Mouse (Mus musculus) right cerebral cortex, adult 2 months (tissue): ENCODE measurements around the gene Ehd4.

Experiments used
- DNase-seq, 2 experiments: peaks; one replicate each; pipeline ENCODE4 v3.0.0; 2021 to 2022; ENCODE audit warnings: low spot score in 2 of 2

Gene Ehd4

DNA sequence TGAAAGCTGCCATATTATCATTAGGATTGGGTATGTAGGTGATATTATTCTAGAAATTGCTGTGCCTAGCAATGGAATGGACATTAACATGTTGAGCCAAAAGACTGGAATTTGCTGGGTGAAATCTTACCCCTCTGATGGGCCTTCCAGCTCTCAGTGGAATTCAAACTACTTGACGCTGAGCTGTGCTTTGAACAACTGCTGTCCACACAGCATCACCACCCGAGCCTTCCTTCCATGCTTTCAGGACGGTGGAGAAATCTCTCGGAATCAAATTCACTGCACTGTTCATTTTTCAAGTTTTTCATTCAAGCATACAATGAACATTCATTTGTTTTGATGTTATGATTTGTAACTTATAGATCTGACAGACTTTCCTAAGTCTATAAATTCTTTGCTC, 10.0 kb downstream of the Ehd4 start:
- DNase-seq, result no peak

DNA sequence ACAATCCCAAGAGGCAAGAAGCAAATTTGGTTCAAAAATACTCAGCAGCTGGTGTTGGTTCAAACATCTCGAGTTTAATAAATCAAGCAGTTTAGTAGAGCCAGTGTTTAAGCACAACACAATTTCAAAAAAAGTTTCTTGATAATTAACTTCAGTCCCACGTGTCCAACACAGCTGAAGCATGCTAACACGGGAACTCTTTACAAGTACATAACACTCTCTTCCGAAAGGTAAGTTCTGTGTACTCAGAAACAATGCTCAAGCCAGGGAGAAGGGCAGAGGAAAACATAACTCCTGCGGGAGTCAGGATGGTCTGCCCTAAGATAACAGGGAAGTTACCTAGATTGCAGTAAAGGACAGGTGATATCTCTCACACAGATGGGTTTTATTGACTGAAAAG, 12.1 kb downstream of the Ehd4 start:
- no peak for DNase-seq

DNA sequence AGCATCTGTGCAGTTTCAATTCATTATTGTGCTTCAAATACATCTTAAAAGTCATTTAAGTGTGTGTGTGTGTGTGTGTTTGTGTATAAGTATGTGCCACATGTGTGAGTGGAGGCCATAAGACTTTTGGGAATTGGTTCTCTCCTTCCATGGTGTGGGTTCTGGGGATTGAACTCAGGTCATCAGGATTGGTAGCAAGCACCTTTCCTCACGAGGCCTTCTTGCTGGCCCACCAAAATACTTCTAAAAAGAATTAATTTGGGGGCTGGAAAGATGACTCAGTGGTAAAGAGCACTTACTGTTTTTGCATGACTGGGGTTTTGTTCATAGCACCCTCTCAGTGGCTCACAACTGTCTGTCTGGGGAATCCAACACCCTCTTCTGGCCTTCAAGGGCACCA, 12.7 kb downstream of the Ehd4 start:
- no peak for DNase-seq

DNA sequence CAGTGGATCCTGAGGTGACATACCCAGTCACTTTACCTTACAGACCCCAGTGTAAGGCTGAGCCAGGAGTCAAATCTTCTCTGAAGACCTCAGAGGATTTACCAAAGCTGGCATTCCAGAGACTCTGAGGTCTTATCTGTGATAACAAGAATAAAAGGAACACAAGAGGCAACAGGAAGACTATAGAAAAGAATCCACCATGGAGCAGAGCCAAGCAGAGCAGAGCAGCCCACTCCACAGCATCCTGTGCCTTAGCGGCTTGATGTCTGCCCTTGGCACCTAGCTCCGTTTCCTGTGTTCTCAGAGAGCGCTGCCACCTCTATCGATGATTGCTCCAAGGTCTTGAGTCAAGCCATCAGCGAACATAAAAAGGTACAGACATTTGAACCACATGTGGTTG, 14.1 kb downstream of the Ehd4 start:
- no peak for DNase-seq

DNA sequence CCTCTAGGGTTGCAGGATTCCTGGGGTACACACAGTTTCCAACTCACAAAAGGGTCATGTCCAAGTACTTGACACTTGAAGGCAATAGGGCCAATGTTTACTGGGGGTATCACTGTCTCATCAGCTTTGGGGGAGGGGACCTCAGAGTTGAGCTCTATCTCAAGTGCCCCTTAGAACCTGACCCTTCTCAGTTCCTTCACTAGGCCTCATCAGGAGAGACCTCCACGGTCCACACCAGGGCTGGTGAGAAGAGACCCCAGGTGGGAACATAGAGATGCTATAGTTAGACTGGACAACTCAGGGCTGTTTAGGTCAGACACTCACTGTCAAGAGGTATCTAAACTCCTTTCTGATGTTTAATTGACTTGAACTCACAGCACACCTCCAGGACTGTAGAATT, 15.3 kb downstream of the Ehd4 start:
- no peak for DNase-seq

DNA sequence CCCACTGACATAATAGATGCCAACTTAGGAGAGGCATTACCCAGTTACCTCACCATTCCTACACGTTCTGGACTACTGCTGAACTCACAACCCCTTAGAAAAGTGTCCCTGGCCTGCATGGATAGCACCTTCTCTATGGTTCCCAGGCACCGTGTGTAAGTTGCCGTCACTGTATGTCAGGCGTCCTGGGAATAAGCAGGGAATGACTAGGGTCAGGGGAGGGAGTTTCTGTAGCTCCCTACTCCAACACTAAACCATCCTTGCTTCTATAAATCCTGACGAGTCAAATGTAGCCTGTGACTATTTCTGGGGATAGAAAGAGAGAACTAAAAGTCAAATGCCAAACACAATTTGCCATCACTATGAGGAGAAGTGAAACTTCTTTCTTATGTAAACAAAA, 17.1 kb downstream of the Ehd4 start:
- no peak for DNase-seq

DNA sequence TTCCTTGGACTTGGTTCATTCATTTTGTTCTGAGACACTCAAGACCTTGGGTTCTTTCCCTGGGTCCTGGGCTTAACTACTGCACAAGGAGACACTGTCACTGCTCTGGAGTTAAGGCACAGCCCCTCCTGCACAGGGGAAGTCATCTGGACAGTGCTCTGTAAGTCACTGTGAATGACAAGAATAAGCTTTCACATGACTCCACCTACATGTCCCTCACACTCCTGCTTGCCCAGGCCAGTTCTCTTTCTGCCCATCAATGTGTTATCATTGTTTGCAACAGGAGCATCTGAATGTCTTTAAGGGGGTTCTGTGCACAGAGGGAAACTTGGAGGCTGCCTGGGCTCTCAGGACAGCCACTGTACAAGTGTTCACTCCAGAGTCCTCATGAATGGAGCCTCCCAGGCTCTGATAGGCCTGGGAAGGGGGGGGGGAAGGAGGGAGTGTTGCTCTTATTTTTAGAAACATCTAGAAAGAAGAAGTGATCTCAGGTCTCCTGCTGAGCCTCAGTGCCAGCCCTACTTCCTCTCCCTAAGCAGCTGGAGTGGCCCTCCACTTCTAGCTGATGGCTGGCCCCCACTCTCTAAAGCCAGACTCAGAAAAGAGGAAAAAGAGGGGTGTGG, 19.8 kb downstream of the Ehd4 start:
- no peak for DNase-seq

DNA sequence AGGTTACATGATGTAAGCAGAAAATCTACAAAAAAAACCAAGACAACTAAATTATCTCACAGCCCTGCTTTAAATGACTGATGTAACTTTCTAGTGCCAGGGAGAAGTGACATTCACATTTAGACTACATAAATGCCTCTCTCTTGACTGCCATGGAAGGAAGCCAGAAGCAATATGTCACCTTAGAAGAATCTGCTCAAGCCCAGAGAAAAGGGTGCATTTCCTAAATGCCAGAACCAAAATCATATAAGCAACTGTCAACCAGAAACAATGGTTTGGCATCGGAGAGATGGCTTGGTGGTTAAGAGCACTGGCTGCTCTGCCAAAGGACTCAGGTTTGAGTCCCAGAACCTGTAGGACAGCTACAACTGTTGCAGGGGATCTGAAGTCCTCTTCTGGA, 22.5 kb downstream of the Ehd4 start:
- DNase-seq, result no peak

DNA sequence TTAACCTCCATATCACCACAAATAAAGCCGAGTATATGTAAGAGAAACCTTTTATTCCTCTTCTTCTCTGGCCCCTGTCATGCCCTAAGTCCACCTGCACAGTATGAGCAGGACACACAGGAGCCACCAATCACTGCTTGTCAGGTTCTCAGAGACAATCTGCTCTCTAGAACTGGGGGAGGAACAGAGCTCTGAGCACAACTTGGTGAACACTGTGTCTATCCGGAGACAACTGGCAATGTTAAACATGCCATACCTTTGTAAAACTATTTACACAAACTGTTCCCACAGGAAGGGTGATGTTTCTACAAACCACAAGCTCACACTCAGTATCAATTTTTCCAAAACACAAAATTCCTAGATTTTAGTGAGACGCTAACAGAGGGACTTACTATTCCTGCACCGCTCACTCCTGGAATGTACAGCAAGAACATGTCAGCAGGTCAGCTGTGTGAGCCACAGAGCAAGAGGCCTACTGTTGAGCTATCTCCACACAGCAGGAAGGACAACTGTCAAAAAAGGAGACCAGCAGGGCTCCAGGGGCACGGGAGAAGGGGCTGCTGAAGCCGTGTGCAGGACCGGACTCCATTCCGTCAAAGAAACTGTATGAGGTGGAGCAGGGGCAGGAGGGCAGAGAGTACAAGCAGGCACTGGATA, 25.0 kb downstream of the Ehd4 start:
- DNase-seq, result no peak

DNA sequence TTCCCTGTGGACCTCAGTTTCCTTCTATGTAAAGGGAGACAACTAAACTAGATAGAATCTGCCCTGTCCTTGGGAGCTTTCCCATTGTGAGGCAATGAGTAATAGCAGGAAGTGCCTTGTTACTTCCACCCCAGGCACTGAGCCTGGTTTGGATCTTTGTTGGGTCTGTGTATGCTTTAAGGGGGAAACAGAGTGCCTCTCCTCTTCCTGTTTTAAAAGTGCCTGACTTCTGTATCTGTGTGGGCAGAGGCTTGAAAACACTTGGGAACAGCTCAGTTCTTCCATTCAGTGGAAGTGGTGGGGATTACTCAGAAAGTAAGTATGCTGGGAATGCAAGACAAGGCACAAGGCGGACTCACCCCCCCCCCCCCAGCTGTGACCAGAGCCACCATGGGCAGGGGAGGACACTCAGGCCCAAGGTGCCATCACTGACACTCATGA, 25.8 kb downstream of the Ehd4 start:
- no peak for DNase-seq

DNA sequence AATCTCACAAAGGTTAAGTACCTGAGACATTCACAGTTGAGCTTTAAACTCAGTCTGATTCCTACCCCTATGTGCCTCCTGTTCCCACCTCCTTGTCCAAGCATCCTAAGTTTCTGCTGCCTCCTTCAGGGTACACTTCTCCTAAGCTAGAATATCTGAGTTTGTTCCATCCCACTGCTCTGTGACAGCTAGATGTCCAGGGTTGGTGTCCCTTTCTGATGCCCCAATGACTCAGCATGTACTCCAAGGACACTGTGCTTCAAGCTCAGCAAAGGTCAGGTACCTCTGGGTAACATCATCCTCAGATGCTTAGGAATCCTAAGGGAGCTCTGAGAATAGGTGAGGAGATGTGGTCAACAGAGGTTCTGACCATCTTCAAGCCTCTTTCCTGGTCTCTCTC, 26.4 kb downstream of the Ehd4 start:
- DNase-seq, result no peak

DNA sequence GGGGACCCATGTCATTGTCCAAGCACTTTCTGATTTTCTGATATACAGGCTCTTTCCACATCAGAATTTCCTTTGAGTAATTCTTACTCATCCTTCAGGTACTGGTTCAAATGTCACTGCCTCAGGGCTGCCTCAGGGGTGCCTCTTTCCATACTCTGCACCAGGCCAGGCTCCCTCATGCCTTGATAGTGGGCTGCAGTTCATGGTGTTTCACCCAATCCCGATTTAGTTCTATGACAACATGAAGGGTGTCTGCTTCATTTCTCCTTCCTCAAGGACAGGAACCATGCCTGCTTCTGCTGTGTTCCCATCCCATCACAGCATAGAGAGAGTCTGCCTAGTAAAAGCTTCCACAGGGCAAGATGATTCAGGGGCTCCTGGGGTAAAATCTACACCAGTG, 27.5 kb downstream of the Ehd4 start:
- no peak for DNase-seq

DNA sequence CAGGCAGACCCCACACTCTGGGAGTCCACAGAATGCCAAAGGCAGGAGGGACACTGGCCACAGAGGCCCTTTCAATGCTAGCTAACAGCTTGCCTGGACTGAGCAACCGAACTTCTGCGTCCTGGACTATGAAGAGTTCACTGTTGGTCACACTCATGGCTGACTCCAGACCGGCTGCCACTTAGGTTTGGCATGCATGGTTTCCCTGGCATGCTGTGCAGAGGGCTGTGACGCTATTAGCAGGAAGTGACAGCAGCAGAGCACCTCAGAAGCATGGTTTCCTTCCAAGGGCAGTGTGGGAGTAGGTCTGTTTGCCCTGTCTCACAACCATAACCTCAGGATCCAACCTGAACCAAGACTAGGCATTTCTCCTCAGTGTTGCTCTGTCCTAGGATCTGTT, 28.0 kb downstream of the Ehd4 start:
- no peak for DNase-seq

DNA sequence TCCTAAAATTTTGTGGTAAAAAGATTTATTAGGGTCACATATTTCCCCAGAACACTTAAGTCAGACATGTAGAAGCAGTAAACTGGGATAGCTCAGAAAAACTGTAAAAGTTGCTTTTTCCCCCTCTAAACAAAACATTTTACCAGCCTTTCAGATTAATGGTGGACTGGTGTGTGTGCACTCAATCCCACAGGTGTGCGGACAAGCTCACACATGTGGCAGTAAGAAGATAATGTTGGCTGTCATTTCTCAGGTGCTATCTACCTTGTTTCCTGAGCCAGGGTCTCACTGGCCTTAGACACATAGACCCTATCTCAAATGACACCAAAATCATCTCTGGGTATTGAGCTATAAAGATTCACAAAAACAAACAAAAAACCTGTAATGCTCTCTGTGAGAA, 28.9 kb downstream of the Ehd4 start:
- DNase-seq, result no peak

DNA sequence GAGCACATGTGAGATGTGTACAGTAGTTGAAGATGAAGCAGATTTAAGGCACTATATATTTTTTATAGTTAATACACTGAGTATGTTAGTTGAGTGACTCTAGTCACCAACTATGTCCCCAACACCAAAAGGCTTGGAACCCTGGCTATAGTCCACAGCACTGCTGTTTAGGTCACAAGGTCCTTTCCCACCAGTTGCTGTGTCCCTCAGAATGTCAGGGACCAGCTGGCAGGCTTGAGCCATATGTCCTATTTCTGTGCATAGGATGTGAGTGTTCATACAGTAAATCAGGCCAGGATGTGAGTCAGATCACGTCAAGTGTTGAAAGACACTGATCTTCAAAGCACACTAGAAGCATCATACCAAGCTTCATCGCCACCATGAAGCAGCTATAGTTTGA, 29.5 kb downstream of the Ehd4 start:
- no peak for DNase-seq

DNA sequence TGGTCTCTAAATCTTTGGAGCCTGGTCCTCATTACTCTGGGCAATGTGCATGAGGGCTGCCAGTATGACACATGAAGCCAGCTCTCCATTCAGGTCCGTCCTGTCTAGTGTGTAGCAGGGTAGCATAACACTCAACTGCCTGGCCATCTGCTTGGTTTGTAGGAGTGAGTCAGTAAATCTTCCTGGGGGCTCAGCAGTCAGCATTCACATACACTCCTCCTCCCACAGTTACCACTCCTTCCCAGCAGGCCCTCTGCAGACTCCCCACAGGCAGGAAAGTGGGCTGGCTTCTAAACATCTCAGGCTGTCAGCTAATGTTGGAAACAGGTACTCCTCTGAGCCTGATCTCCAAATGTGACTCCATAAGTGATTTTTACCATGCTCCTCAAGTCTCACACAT, 30.3 kb downstream of the Ehd4 start:
- DNase-seq, result peak; percentile 36 to 39

DNA sequence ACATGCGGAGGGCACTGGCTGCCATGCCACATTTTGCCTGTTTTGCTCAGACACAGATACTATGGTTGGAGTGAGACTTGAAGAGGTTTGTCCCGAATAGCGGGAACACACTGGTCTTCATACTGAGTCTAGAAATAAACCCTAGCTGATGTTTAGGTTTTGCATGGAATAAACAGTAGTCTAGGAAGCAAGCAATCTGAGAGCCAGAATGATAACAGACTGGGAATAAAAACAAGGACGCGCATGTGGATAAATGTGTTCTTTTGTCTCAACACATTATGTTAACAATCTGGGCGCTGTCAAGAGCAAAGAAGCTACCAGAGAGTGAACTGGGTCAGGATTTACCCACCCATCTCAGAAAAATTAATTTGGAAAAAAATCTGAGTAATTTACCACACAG, 31.4 kb downstream of the Ehd4 start:
- DNase-seq, result no peak

DNA sequence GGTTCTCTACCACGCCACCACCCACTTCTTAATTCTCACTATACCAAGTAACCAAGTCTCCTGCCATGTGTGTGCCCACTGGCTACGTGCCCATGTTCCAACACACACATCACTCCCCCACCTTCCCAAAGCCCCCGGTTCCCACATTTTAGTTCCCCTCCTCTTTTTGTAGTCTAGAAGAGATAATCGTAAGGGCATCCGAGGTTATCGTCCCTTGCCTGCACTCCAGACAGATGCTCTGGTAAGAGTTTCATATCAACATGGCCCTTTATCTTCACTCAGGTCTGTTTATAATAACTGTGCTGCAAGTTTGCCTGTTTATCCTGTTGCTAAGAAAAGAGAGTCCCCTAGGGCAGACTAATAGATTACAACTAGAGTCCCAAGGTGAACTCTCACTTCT, 37.1 kb downstream of the Ehd4 start:
- DNase-seq, result no peak

DNA sequence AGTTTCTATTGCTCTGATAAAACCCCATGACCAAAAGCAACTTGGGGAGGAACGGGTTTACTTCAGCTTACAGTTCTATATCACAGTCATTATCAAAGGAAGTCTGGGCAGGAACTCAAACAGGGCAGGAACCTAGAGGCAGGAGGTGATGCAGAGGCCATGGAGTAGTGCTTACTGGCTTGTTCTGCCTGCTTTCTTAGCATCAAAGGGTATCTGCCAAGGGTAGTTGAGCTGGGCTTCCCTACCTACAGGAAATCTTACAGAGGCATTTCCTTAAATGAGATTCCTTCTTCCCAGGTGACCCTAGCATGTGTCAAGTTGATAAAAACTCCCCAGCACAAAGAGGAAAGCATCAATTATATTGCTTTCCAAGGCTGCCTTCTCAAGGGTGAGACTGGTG, 38.0 kb downstream of the Ehd4 start:
- no peak for DNase-seq

DNA sequence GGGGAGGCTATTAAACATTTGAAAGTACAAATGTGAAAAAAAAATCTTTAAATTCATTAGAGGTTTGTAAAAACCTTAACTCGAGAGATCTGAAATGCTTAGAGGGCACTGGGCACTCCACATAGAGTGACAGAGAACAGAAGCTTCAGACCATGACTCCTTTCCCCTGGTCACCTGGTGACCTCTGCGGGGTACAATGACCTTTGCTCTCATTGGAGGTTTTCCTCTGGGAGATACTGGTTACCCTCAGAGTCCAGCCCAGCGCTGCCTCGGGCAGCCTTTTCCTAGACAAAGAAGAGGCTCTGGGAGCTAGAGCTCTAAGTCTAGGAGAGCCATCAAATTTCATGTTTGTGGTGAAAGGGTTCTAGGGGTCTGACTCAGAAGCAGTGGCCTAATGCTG, 39.4 kb downstream of the Ehd4 start:
- DNase-seq, result no peak

DNA sequence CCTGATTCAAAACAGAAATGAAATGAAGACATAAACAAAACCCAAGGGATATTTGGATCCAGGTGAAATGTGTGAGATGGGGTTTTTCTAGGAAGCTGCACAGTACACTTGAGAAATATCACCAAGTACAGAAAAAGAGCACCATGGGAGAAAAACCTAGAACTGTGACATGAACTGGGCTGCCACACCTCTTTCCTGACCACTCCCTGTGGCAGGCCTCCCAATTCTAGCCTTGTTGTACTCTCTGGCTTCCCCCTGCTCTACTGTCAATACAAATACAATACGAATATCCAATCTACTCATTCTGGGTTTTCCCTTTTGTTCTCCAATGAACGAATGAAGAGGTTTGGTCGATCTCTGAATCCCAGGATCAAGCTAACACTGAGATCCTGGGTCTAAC, 40.4 kb downstream of the Ehd4 start:
- no peak for DNase-seq

DNA sequence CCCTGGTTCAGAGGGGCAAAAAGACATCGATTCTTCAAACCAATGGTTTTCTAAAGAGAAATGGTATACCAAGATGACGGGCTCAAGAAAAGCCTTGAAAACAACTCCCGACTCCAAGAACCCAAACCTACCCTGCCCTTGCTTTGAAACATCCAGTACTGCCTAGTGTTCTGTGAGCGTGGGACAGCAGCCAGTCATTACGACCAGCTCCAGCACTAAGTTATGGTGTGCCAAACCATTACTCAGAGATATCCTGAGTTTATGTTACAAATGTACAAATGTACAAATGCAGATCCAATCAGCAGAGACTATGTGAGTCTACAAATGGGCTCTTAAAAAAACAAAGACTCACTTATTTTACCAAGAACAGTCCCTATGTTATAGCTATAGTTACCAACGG, 40.9 kb downstream of the Ehd4 start:
- no peak for DNase-seq

DNA sequence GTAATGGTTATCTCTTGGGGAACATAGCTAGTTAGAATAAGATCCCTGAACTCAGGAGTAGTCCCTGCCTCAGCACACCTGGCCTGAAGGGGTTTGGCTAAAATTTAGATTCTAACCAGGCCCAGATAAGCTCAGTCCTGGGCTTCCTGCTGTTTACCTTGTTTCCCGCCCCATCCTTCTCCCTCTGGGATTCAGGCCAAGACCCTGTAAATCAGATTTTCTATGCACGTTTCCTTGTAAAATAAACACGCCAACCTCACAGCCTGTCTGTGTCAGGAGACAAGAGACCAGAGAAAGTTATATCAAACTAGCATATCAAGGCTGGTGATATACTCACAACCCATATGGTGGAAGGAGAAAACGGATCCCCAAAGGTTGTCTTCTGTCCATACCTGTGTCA, 42.8 kb downstream of the Ehd4 start:
- no peak for DNase-seq

DNA sequence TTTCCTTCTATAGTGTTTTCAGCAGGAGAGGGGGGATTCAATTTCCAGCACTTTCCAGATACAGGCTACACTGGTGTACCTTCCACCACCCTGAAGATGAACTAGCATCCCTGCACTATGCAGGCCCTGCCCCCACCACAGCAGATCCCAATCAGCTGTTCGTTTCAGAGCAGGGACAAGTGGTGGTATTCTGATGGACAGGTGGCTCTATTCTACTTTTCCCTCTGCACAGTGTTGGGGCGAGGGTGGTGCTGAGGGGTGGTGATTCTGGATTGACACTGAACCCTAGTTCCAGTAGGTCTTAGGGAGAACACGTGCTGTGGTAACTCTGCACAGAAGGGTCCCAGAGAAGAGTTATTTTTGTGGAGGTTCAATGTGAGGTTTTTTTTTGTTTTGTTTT, 43.2 kb downstream of the Ehd4 start:
- no peak for DNase-seq
